Mouse (Mus musculus): Measurements from ENCODE around the gene Fyb2. TPM values are rescaled to one million over a fixed set of nuclear protein-coding genes. Genes with fewer than 3 reads are reported as not detected.

Gene Fyb2
- polyA plus RNA-seq, 1 experiment from 2014 or later: 0.08 TPM

GRCm38 (mm10) chr4:104948886-104949285 lies 35.6 kb downstream of the Fyb2 start:
- Histone ChIP-seq H3K36me3 (ENCODE audit: control insufficient read depth, insufficient read depth, low read length) (no peaks in the 10 kb centered on the region), H3K27me3 (ENCODE audit: control insufficient read depth, insufficient read depth, low read length) (no peaks in the 10 kb centered on the region), H3K4me1 (ENCODE audit: control insufficient read depth, insufficient read depth, low read length) (no peaks in the 10 kb centered on the region), H3K4me3 (ENCODE audit: low read depth, low read length) (no peak overlapping the region), H3K9ac (ENCODE audit: low read length) (no peak overlapping the region), H3K27ac (replicated peaks; ENCODE audit: low read depth, low read length) (no peak overlapping the region), H3K9me3 (ENCODE audit: control insufficient read depth, low read length) (no peaks in the 10 kb centered on the region), H3K4me2 (ENCODE audit: low read depth, severe bottlenecking) (no peak overlapping the region)
- 92% methylated on average over 4 of the region's 4 CpGs for WGBS
- DNase-seq (ENCODE audit: low spot score) (no peak), ATAC-seq (ENCODE audit: insufficient number of reproducible peaks, low FRiP score, low TSS enrichment, low read depth) (no peak)

DNA sequence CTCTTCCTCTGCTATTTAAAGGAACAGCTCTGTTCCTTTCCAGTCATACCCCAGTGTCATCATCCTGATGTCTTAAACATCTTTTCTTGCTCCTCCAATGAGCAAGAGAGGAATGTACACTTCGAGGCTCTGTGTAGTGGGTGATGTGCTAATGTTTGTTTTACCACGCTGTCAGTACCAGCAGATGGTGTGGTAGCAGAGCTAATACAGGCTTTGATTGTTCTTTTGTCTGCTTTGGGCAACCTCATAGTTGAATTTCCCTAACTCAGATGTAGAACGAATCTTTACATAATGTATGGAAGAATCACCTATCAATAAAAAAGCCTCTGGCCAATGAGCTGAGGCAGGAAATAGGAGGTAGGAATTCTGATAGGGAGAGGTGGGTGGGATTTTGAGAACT lies 36.0 kb downstream of the Fyb2 start:
- WGBS: 74% methylated on average over 3 of the region's 3 CpGs
- Histone ChIP-seq H3K4me2 (ENCODE audit: low read depth, severe bottlenecking) (no peak overlapping the region), H3K27me3 (ENCODE audit: control insufficient read depth, insufficient read depth, low read length) (no peaks in the 10 kb centered on the region), H3K4me1 (ENCODE audit: control insufficient read depth, insufficient read depth, low read length) (no peaks in the 10 kb centered on the region), H3K9ac (ENCODE audit: low read length) (no peak overlapping the region), H3K36me3 (ENCODE audit: control insufficient read depth, insufficient read depth, low read length) (no peaks in the 10 kb centered on the region), H3K27ac (replicated peaks; ENCODE audit: low read depth, low read length) (no peak overlapping the region), H3K4me3 (ENCODE audit: low read depth, low read length) (no peak overlapping the region), H3K9me3 (ENCODE audit: control insufficient read depth, low read length) (no peaks in the 10 kb centered on the region)
- ATAC-seq (ENCODE audit: insufficient number of reproducible peaks, low FRiP score, low TSS enrichment, low read depth) (no peak), DNase-seq (ENCODE audit: low spot score) (no peak)

DNA sequence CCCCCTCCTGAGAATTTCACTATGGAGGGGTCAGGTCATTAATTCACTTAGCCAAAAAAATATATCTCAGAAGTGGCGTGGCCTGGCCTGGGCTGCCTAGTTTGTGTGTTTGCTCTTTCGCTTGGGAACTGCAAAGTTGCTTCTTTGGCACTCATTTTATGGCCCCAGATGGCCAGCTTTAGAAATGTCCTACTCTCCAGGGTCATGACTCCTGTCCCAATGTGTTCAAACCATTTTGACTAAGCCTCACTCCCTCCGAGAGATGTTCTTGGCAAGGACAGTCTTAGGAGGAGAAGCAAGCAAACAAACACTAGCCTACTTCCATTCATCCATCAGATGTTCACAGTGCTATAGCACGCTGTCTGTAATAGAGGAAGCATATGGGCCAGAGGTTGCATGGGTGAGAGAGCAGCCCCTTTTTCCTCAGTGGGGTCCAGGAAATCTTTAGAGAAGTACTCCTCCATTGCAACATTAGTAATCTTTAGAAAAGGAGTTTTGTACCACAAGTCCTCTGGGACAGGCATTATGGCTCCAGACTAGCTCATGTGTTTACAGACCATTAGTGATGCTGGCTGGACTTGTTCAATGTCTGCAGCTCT lies 38.1 kb downstream of the Fyb2 start:
- no peak overlapping the region for H3K9ac ChIP-seq (ENCODE audit: low read length)
- DNase-seq (ENCODE audit: low spot score) (no peak), ATAC-seq (ENCODE audit: insufficient number of reproducible peaks, low FRiP score, low TSS enrichment, low read depth) (no peak)
- H3K4me1 ChIP-seq (ENCODE audit: control insufficient read depth, insufficient read depth, low read length): no peaks in the 10 kb centered on the region
- WGBS: 81% methylated on average over 4 of the region's 4 CpGs
- no peak overlapping the region for H3K4me3 ChIP-seq (ENCODE audit: low read depth, low read length)
- H3K4me2 ChIP-seq (ENCODE audit: low read depth, severe bottlenecking): no peak overlapping the region
- no peak overlapping the region for H3K27ac ChIP-seq (replicated peaks; ENCODE audit: low read depth, low read length)
- no peaks in the 10 kb centered on the region for H3K27me3 ChIP-seq (ENCODE audit: control insufficient read depth, insufficient read depth, low read length)
- no peaks in the 10 kb centered on the region for H3K36me3 ChIP-seq (ENCODE audit: control insufficient read depth, insufficient read depth, low read length)
- no peaks in the 10 kb centered on the region for H3K9me3 ChIP-seq (ENCODE audit: control insufficient read depth, low read length)

DNA sequence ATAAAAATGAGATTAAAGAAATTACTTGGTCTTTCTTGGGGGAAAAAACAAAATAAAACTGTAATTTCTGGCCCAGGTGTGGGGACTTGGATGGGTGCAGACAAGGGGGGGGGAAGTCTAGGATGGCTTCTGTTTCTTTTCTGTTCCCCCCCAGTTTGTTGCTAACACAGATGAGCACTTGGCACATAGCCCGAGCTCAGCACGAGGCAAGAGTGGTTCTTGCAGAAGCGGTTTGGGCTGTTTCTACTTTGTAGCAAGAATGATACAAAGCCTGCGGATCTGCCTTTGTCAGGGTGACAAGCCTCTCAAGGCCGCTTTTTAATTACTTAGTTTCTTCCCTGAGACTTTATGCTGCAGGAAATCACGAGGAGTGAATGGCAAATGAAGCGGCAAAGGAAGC lies 43.4 kb downstream of the Fyb2 start:
- no peak overlapping the region for H3K4me3 ChIP-seq (ENCODE audit: low read depth, low read length)
- DNase-seq (ENCODE audit: low spot score): peak; percentile 14
- no peak for ATAC-seq (ENCODE audit: insufficient number of reproducible peaks, low FRiP score, low TSS enrichment, low read depth)
- H3K9ac ChIP-seq (ENCODE audit: low read length): no peak overlapping the region
- no peak overlapping the region for H3K4me2 ChIP-seq (ENCODE audit: low read depth, severe bottlenecking)
- WGBS: 73% methylated on average over 7 of the region's 7 CpGs
- no peaks in the 10 kb centered on the region for H3K36me3 ChIP-seq (ENCODE audit: control insufficient read depth, insufficient read depth, low read length)
- no peaks in the 10 kb centered on the region for H3K27me3 ChIP-seq (ENCODE audit: control insufficient read depth, insufficient read depth, low read length)
- no peaks in the 10 kb centered on the region for H3K4me1 ChIP-seq (ENCODE audit: control insufficient read depth, insufficient read depth, low read length)
- H3K9me3 ChIP-seq (ENCODE audit: control insufficient read depth, low read length): no peaks in the 10 kb centered on the region
- H3K27ac ChIP-seq (replicated peaks; ENCODE audit: low read depth, low read length): no peak overlapping the region

GRCm38 (mm10) chr4:104961431-104961830 lies 48.2 kb downstream of the Fyb2 start:
- Histone ChIP-seq H3K27me3 (ENCODE audit: control insufficient read depth, insufficient read depth, low read length) (no peaks in the 10 kb centered on the region), H3K4me2 (ENCODE audit: low read depth, severe bottlenecking) (no peak overlapping the region), H3K27ac (replicated peaks; ENCODE audit: low read depth, low read length) (no peak overlapping the region), H3K4me1 (ENCODE audit: control insufficient read depth, insufficient read depth, low read length) (no peaks in the 10 kb centered on the region), H3K9me3 (ENCODE audit: control insufficient read depth, low read length) (no peaks in the 10 kb centered on the region), H3K36me3 (ENCODE audit: control insufficient read depth, insufficient read depth, low read length) (no peaks in the 10 kb centered on the region), H3K4me3 (ENCODE audit: low read depth, low read length) (no peak overlapping the region), H3K9ac (ENCODE audit: low read length) (no peak overlapping the region)
- 89% methylated on average over 5 of the region's 5 CpGs for WGBS
- ATAC-seq (ENCODE audit: insufficient number of reproducible peaks, low FRiP score, low TSS enrichment, low read depth) (no peak), DNase-seq (ENCODE audit: low spot score) (no peak)

DNA sequence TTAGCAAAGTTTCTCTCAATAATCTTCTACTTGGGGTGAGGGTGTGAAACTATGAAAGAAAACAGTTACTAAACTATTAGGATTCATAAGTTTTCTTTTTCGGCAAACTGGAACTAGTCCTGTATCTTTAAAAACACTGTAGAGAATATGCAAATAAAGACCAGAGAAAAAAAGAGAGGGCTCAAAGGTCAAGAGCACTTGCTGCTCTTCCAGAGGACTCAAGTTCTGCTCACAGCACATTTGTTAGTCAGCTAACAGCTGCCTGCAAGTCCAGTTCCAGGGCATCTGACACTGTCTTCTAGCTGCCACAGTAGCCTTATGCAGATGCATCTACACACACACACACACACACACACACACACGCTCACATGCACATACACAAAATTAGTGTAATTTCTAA lies 59.4 kb downstream of the Fyb2 start:
- no peaks in the 10 kb centered on the region for H3K36me3 ChIP-seq (ENCODE audit: control insufficient read depth, insufficient read depth, low read length)
- no peak overlapping the region for H3K9ac ChIP-seq (ENCODE audit: low read length)
- no peaks in the 10 kb centered on the region for H3K9me3 ChIP-seq (ENCODE audit: control insufficient read depth, low read length)
- H3K27me3 ChIP-seq (ENCODE audit: control insufficient read depth, insufficient read depth, low read length): no peaks in the 10 kb centered on the region
- no peak overlapping the region for H3K4me2 ChIP-seq (ENCODE audit: low read depth, severe bottlenecking)
- no peak for ATAC-seq (ENCODE audit: insufficient number of reproducible peaks, low FRiP score, low TSS enrichment, low read depth)
- no peak for DNase-seq (ENCODE audit: low spot score)
- no peak overlapping the region for H3K27ac ChIP-seq (replicated peaks; ENCODE audit: low read depth, low read length)
- no peak overlapping the region for H3K4me3 ChIP-seq (ENCODE audit: low read depth, low read length)
- no peaks in the 10 kb centered on the region for H3K4me1 ChIP-seq (ENCODE audit: control insufficient read depth, insufficient read depth, low read length)
- WGBS: 86% methylated on average over 2 of the region's 2 CpGs

DNA sequence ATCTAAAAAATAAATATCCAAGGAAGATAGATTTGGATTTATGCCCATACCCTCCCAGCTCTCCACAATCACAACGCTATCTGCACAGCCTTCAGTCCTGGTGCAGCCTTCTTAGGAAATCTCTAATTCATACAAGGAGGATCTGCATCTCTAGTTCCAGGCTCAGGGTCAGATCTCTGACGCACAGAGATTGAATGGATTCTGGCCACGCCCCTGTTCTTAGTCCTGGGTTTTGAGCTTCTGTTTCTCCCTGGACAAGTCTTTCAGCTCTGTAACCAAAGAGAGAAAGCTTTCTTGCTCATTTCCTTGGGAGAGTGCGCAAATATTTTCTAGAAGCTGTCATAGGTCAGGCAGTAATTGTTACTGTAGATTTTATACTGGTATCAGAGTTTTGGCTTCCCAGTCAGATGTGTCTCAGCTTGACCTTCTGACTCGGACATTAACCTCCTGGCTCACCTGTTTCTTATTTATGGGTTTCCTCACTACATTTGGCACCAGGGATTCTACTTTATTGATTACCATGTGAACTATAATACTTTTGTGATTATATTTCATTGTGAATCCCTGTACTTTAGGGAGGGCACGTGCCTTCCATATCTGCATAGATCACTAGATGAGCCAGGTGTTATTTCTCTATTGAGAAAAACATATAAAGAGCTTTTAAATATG lies 62.0 kb downstream of the Fyb2 start:
- Histone ChIP-seq H3K36me3 (ENCODE audit: control insufficient read depth, insufficient read depth, low read length) (no peaks in the 10 kb centered on the region), H3K4me1 (ENCODE audit: control insufficient read depth, insufficient read depth, low read length) (no peaks in the 10 kb centered on the region), H3K9ac (ENCODE audit: low read length) (no peak overlapping the region), H3K9me3 (ENCODE audit: control insufficient read depth, low read length) (no peaks in the 10 kb centered on the region), H3K27ac (replicated peaks; ENCODE audit: low read depth, low read length) (no peak overlapping the region), H3K4me3 (ENCODE audit: low read depth, low read length) (no peak overlapping the region), H3K4me2 (ENCODE audit: low read depth, severe bottlenecking) (no peak overlapping the region), H3K27me3 (ENCODE audit: control insufficient read depth, insufficient read depth, low read length) (no peaks in the 10 kb centered on the region)
- ATAC-seq (ENCODE audit: insufficient number of reproducible peaks, low FRiP score, low TSS enrichment, low read depth): no peak
- DNase-seq (ENCODE audit: low spot score): no peak
- 88% methylated on average over 6 of the region's 6 CpGs for WGBS

GRCm38 (mm10) chr4:104985960-104986632 lies 72.8 kb downstream of the Fyb2 start:
- no peaks in the 10 kb centered on the region for H3K4me1 ChIP-seq (ENCODE audit: control insufficient read depth, insufficient read depth, low read length)
- H3K27ac ChIP-seq (replicated peaks; ENCODE audit: low read depth, low read length): no peak overlapping the region
- no peak overlapping the region for H3K4me3 ChIP-seq (ENCODE audit: low read depth, low read length)
- H3K4me2 ChIP-seq (ENCODE audit: low read depth, severe bottlenecking): no peak overlapping the region
- no peak overlapping the region for H3K9ac ChIP-seq (ENCODE audit: low read length)
- ATAC-seq (ENCODE audit: insufficient number of reproducible peaks, low FRiP score, low TSS enrichment, low read depth) (no peak), DNase-seq (ENCODE audit: low spot score) (no peak)
- H3K9me3 ChIP-seq (ENCODE audit: control insufficient read depth, low read length): no peaks in the 10 kb centered on the region
- 86% methylated on average over 5 of the region's 5 CpGs for WGBS
- H3K36me3 ChIP-seq (ENCODE audit: control insufficient read depth, insufficient read depth, low read length): no peaks in the 10 kb centered on the region
- H3K27me3 ChIP-seq (ENCODE audit: control insufficient read depth, insufficient read depth, low read length): no peaks in the 10 kb centered on the region

Measured in limb, embryonic 11.5 days (tissue).